Mouse (Mus musculus) midbrain, postnatal 0 days (tissue): ENCODE data around the gene Fkbpl. TPM values are rescaled to one million over a fixed set of nuclear protein-coding genes. Genes with fewer than 3 reads are reported as not detected.

Experiments used
- ATAC-seq: fragments of 200-750 bp; cut with Nextera tagmentation; 2 replicates; pipeline ENCODE4 v1.8.0; 2017; ENCODE audit warnings: moderate number of reproducible peaks, mild to moderate bottlenecking, moderate TSS enrichment, moderate library complexity; ENCODE audit not compliant: low FRiP score
- DNase-seq: peaks from one replicate; pipeline ENCODE4 v3.0.0-alpha.2; 2015; ENCODE audit warnings: low spot score
- H3K27ac ChIP-seq: fragments of 300-500 bp; sonication (generic); 2 replicates; pipeline ENCODE4 v1.5.1; 2014; ENCODE audit warnings: low read depth, mild to moderate bottlenecking, low read length, mixed read lengths
- H3K27me3 ChIP-seq: fragments of 300-500 bp; sonication (generic); 2 replicates; pipeline ENCODE4 v1.6.1; 2014; ENCODE audit warnings: low read length, control low read depth, mixed read lengths; ENCODE audit not compliant: insufficient read depth
- H3K36me3 ChIP-seq: fragments of 300-500 bp; sonication (generic); 2 replicates; pipeline ENCODE4 v1.6.1; 2014; ENCODE audit warnings: low read length, control low read depth, mixed read lengths; ENCODE audit not compliant: insufficient read depth
- H3K4me1 ChIP-seq: fragments of 300-500 bp; sonication (generic); 2 replicates; pipeline ENCODE4 v1.6.1; 2014; ENCODE audit warnings: mild to moderate bottlenecking, control low read depth, antibody characterized with exemption, low read length, mixed read lengths; ENCODE audit not compliant: insufficient read depth
- H3K4me2 ChIP-seq: fragments of 300-500 bp; sonication (generic); 2 replicates; pipeline ENCODE4 v1.6.1; 2014; ENCODE audit warnings: low read depth, mild to moderate bottlenecking, low read length, mixed read lengths; ENCODE audit not compliant: poor library complexity, severe bottlenecking
- H3K4me3 ChIP-seq: fragments of 300-500 bp; sonication (generic); 2 replicates; pipeline ENCODE4 v1.5.1; 2014; ENCODE audit warnings: low read depth, mild to moderate bottlenecking, low read length, moderate library complexity
- H3K9ac ChIP-seq: fragments of 300-500 bp; sonication (generic); replicated peaks from 2 replicates; pipeline ENCODE4 v1.6.1; 2014; ENCODE audit warnings: mild to moderate bottlenecking, low read length, moderate library complexity, mixed read lengths; ENCODE audit not compliant: poor library complexity, severe bottlenecking
- H3K9me3 ChIP-seq: fragments of 300-500 bp; sonication (generic); 2 replicates; pipeline ENCODE4 v1.6.1; 2016; ENCODE audit warnings: low read length, control low read depth
- CTCF ChIP-seq: IDR thresholded peaks from 2 replicates; pipeline ENCODE4 v1.5.1; 2016; ENCODE audit warnings: antibody characterized with exemption, mild to moderate bottlenecking
- WGBS: fragments of 180-500 bp; shearing (Covaris S2); extraction: QIAGEN DNeasy Blood & Tissue Kit; methylation state at CpG from one replicate; pipeline ENCODE4 v1.1.7; 2014; 5-methylcytosine and 5-hydroxymethylcytosine counted together
- polyA plus RNA-seq: library from polyadenylated mRNA; unstranded; fragments of >200 nt; fragmentation: Nextera tagmentation; extraction: Ambion mirVana; gene quantifications from 2 replicates; pipeline ENCODE4 v1.2.1, GENCODE M21; 2015
- total RNA-seq: library from RNA; depleted of rRNA; stranded (reverse); fragments of >200 nt; gene quantifications from 2 replicates; pipeline ENCODE4 v1.2.3, GENCODE M21; 2014

The Fkbpl gene
- total and polyA plus RNA-seq, 2 experiments from 2014 or later, result 6.2 to 10.7 TPM

GRCm38 (mm10) chr17:34631647-34632046, 12.9 kb upstream of the Fkbpl start:
- 11% methylated on average over 12 of the region's 12 CpGs for WGBS
- H3K4me1 ChIP-seq, result peaks cover 15% of the 10 kb centered on the region
- ATAC-seq, result no peak
- H3K4me3 ChIP-seq, result peak overlapping the region; percentile 74
- H3K9me3 ChIP-seq, result no peaks in the 10 kb centered on the region
- H3K36me3 ChIP-seq, result no peaks in the 10 kb centered on the region
- no peaks in the 10 kb centered on the region for H3K27me3 ChIP-seq
- DNase-seq, result no peak
- no peak overlapping the region for H3K27ac ChIP-seq
- H3K9ac ChIP-seq, result peak overlapping the region; percentile 54
- TF ChIP-seq CTCF, result no peak
- H3K4me2 ChIP-seq, result peak overlapping the region; percentile 89

GRCm38 (mm10) chr17:34632261-34632691, 12.3 kb upstream of the Fkbpl start:
- Histone ChIP-seq H3K27ac (no peak overlapping the region), H3K36me3 (no peaks in the 10 kb centered on the region), H3K9me3 (no peaks in the 10 kb centered on the region), H3K27me3 (no peaks in the 10 kb centered on the region), H3K4me1 (peaks cover 15% of the 10 kb centered on the region), H3K9ac (peak overlapping the region; percentile 54; the same call in 1 of the 2 replicates), H3K4me3 (peak overlapping the region; percentile 74), H3K4me2 (peak overlapping the region; percentile 89)
- DNase-seq, result peak; percentile 59
- TF ChIP-seq CTCF, result no peak
- no peak for ATAC-seq
- WGBS, result 5% methylated on average over 26 of the region's 26 CpGs

GRCm38 (mm10) chr17:34635671-34636070, 8.9 kb upstream of the Fkbpl start:
- no peak overlapping the region for H3K4me3 ChIP-seq
- H3K27ac ChIP-seq, result no peak overlapping the region
- H3K9ac ChIP-seq, result no peak overlapping the region
- 76% methylated on average over 2 of the region's 2 CpGs for WGBS
- no peaks in the 10 kb centered on the region for H3K36me3 ChIP-seq
- no peaks in the 10 kb centered on the region for H3K27me3 ChIP-seq
- DNase-seq (no peak), ATAC-seq (no peak)
- no peaks in the 10 kb centered on the region for H3K9me3 ChIP-seq
- no peak overlapping the region for H3K4me2 ChIP-seq
- peaks cover 4% of the 10 kb centered on the region; the same call in 1 of the 2 replicates for H3K4me1 ChIP-seq
- no peak for TF ChIP-seq CTCF

GRCm38 (mm10) chr17:34637459-34637858, 7.1 kb upstream of the Fkbpl start:
- Histone ChIP-seq H3K36me3 (no peaks in the 10 kb centered on the region), H3K4me2 (no peak overlapping the region), H3K4me1 (no peaks in the 10 kb centered on the region), H3K27me3 (no peaks in the 10 kb centered on the region), H3K9ac (no peak overlapping the region), H3K4me3 (no peak overlapping the region), H3K9me3 (no peaks in the 10 kb centered on the region), H3K27ac (no peak overlapping the region)
- 57% methylated on average over 3 of the region's 3 CpGs for WGBS
- TF ChIP-seq CTCF, result no peak
- no peak for DNase-seq
- ATAC-seq, result no peak

GRCm38 (mm10) chr17:34639461-34640255, 4.9 kb upstream of the Fkbpl start:
- no peaks in the 10 kb centered on the region for H3K36me3 ChIP-seq
- no peak for TF ChIP-seq CTCF
- H3K27ac ChIP-seq, result no peak overlapping the region
- WGBS, result 84% methylated on average over 7 of the region's 7 CpGs
- ATAC-seq (no peak), DNase-seq (no peak)
- no peak overlapping the region for H3K4me3 ChIP-seq
- no peaks in the 10 kb centered on the region for H3K9me3 ChIP-seq
- no peak overlapping the region for H3K4me2 ChIP-seq
- no peaks in the 10 kb centered on the region for H3K4me1 ChIP-seq
- no peak overlapping the region for H3K9ac ChIP-seq
- H3K27me3 ChIP-seq, result no peaks in the 10 kb centered on the region
